Mouse (Mus musculus) frontal cortex, adult 2 months (tissue): Measurements from ENCODE around the gene Palm3. TPM values are rescaled to one million over a fixed set of nuclear protein-coding genes. Genes with fewer than 3 reads are reported as not detected.

Source experiments
- DNase-seq, 2 experiments: peaks; one replicate each; pipeline ENCODE4 v3.0.0; 2022; ENCODE audit warnings: low spot score in 1 of 2; ENCODE audit errors: extremely low spot score in 1 of 2
- polyA plus RNA-seq: library from polyadenylated mRNA; depleted of rRNA; stranded (reverse); fragments of >200 nt; gene quantifications from 2 replicates; pipeline ENCODE4 v1.2.3, GENCODE M21; 2012

Gene Palm3
- polyA plus RNA-seq, 1 experiment = 1.9 TPM

DNA sequence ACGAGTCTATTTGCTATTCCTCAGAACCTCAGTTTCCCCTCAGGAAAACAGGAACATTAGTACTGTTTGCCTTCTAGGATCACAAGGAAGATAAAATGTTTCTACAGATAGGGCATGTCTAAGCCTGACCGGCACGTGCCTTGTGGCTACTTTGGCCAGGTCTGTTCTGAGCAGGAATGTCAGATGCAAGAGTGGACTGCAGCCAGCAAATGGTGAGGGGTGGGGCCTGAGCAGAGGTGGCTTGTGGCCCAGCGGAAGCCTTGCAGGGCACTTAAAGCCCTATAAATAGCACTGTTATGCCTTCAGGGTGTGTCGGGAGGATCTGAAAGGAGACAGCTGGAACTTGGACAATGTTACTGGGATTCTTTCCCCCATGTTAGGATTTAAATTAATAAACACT is 1.8 kb downstream of the Palm3 start:
- DNase-seq = no peak

DNA sequence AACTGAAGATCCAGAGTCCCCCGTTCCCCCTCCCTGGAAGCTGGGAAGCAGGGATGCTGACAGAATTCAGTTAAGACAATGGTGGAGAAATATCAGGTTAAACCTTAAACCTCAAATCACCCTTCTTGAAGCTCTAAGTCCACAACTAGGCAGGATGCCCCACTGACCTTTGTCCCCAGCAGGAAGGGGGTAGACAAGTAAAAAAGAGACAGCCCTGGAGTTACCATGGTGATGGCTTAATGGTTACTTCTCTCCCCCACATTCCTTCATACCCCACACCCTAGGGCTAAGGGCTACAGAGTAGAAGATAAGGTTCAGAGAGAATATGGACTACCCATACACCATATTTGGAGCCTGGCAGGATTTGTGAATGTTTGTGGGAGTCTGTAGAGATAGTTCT is 2.4 kb downstream of the Palm3 start:
- no peak for DNase-seq

DNA sequence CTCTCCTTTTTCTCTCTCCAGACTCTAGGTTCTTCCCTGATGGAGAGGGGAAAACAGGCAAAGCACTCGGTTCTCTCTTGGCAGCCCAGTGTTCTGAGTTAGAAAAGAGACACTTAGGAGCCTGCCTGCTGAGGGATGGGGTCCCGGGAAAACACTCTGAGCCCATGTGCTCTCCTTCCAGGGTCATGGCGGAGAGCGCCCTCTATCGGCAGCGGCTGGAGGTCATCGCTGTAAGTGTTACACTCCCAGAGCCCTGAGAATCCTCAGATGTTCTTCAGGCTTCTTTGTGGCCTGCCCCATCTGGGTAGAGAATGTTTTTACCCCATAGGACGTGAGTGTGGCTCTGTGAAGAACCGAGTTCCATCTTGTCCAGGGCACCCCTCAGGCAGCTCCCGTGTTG is 2.9 kb downstream of the Palm3 start:
- no peak for DNase-seq

DNA sequence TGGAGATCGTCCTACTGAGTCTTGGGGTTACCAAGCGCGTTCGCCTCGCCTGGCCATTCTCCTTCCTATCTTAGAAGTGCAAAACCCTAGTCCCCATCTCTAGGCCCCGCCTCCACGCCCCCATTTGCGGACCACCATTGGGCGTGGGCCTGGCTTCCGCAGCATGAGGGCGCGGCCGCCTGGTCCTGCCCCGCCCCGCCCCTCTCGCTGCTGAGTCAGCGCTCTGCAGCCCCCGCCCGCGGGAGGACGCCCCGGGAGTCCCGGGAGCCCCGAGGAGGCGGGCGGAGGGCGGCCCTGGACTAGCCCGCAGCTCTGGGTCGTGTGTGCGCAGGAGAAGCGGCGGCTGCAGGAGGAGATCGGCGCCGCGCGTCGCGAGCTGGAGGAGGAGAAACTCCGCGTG is 4.6 kb downstream of the Palm3 start:
- DNase-seq = no peak

DNA sequence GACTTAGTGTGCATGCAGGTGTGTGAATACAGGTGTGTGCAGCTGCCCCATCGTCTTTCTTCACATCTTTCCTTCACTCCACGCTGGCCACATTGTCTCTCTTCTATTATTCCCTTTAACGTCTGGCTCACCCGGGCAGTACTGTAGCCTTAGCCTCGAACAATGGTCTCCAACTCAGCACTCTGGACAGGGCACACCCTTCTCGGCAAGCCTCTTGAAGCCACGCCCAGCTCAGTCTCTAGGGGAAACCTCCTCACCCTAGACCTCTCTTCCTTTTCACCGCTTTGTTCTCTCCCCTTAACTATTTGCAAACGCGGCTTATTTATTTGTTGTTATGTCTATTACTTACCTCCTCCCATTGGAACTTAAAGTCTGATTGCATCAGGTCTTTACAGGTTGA is 6.2 kb downstream of the Palm3 start:
- DNase-seq = no peak

DNA sequence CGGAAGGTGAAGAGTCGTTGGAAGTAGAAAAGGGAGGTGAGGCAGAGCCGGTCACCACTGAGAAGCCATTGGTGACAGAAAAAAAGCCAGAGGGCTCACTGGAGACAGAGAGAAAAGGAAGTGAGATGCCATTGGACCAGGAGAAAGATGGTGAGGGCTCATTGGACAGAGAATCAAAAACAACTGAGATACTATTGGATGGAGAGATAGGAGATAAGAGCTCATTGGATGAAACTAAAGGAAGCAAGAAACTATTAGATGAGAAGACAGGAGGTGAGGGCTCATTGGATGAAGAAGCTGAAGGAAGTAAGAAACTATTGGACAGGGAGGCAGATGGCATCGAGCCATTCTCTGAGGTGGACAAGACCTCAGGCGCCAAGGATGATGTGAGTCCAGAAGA is 8.0 kb downstream of the Palm3 start:
- no peak for DNase-seq

DNA sequence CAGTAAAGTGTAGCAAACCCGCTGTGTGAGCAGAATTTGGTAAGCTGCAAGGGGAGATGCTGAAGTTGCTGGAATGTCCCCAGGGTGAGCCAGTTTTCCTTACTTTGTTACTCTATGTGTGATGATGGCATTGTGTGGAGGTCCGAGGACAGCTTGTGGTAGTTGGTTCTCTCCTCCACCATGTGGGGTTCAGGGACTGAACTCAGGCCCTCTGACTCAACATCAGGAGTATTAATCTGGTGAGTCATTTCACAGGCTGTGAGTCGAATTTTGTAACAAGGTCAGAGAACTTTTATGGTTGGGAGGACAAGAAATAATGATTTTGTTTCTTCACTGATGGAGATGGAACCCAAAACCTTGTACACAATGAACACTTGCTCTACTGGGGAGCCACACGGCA is 11.5 kb downstream of the Palm3 start:
- no peak for DNase-seq

DNA sequence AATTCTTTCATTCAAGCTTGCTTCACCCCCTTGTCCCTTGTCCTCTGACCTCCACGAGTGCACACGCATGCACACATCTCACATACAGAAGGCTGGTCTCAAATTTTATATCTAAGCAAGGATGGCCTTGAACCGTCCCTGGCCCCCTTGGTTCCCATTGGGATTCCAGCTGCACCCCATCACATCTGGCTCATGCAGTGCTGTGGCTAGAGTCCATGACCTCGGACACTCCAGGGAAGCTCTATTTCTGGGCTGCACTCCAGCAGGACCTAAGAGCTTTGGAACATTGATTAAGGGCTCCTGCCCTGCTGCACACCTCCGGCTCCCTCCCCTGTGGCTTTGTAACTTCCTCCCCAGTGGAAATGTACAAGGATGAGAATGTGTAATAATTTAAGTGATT is 16.7 kb downstream of the Palm3 start:
- DNase-seq = no peak

DNA sequence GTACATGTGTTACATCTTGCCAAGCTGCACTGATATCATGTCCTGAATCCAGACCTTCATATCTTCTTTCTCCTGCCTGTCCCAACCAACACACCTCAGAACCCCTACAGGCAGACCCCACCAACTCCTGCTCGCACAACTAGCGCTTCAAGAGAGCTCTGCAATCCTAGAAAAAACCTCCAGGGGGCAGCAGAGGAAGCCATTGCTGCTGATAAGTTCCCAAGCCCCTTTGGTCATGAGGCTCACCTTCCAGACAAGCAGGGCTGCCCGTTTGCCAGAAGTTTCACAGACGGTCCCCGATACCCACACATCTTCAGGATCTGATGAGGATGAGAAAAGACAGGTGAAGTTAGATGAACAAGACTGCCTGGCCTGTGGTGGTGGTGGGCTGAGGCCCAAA is 17.8 kb downstream of the Palm3 start:
- DNase-seq = peak in 1 of 2 experiments; percentile 87

DNA sequence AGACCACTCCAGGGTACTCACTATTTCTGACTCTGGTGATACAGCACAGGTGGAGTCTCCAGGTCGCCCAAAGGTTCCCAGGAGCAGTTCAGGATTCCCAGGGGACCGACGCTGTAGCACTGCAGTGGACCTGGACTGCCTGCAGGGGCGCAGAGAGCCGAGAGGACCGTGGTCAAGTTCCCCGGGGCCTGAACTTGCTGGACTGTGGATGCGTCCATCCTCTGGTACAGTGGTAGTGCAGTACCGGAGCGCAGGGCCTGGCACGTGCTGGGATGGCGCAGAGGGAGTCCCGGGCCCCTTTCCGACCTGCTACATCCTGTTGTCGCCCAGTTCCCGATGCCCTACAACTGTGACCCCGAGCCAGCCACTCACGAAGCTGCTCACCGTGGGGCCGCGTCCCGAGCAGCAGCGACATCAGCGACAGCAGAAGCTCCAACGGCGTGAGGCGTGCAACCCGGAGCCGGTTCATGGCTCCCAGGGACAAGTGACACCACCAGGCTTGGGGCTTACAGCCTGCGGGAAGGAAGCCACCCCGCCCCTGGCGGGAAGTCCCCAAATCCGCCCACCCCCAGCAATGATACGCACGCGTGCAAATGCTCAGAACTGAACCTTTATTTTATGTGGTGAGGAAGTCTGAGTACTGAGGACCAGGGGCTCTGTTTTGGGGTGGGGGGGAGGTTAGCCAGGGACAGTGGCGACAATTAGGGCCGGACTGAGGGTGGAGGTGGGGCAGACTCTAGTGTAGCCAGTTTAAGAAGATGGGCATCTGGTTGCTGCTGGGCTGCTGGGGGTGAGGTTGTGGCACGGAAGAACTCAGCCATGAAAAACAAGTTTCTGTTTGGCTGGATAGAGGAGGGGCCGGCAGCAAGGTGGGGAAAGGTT is 21.0 kb downstream of the Palm3 start, which contains the start of gene Il27ra:
Gene Il27ra, minus strand, starts transcription at position 524 of the 882 bp plus-strand sequence.
- no peak for DNase-seq

DNA sequence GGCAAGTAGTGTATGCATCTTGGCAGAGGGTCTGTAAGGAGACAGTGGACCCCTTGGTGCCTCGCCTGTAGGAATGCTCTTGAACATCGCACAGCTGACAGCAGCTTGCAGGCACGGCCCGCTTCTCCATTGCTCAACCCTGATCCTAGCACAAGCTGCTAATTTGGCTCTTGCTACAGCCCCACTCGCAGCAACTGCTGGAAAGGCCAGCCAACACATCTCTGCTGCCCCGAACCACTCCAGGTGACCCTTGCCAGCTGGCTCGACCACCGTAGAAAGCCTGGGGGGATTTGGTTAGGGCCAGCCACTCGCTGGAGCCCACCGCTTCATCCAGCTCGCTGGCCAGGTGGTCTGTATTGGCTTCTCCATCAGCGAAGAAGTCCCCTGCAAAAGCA is 21.7 kb downstream of the Palm3 start:
- DNase-seq = no peak

DNA sequence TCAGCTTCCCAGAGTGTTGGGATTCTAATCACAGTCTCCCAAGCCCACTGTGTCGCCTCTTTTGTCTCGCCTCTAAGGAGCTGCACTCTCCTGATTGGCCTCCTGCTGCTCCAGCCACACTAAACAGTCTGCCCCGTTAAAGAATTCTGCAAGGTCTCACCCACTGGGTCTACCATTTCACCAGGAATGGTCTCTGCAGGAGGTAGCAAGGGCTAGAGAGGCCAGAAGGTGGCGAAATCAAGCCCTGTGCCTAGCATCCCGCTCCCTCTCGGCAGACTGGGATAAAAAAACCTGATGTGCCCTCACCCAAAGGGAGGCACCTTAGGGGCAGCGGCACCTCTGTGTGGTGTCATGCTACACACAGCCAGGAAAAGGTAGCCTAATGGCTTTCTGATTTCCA is 22.8 kb downstream of the Palm3 start:
- DNase-seq = no peak

DNA sequence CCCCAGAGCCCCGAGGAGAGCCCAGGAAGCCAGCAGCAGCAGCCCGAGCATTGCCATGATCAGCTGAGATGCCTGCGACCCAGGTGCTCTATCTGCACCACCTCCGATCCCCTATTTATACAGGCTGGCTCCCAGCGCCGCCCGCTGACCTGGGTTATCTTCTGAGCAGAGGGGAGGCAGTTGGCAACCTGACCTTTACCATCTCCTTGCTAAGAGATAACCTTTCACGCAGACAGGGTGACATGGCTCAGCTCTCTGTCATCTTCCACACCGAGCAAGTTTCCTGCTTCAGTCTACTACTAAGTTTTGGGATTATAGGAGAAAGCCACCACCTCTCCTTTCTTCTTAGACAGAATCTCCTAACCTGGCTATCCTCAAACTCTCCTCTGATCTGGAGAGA is 23.6 kb downstream of the Palm3 start, which contains the start of gene Rln3:
Gene Rln3, minus strand, starts transcription at position 101 of the 400 bp plus-strand sequence.
- no peak for DNase-seq

DNA sequence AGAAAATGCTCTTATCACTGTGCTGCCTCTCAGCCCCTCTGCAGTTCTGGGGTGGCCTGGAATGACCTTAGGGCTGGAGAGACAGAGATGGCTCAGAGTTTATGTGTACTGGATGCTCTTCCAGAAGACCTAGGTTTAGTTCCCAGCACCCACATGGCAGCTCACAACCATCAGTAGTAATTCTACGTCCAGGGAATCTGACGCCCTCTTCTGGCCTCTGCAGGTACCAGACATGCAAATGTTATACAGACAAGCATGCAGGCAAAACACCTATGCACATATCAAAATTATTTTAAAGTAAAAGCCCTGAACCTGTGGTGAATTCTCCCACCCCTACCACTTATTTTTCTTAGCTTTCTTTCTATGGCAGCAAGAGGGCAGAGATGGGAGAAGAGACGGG is 25.2 kb downstream of the Palm3 start:
- DNase-seq = no peak

DNA sequence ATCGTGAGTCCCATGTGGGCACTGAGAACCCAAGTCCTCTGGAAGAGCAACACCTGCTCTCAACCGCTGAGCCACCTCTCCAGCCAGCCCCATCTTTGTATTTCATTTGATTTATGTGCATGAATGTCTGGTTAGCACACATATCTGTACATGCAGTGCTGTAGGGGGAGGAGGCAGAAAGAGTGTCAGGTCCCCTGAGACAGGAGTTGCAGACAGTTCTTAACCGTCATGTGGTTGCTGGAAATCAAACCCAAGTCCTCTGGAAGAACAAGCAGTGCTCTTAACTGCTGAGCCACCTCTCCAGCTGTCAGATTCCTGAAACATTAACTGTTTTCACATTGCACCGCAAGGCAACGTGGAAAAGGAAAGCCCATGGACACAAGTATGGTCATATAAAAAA is 26.9 kb downstream of the Palm3 start:
- no peak for DNase-seq

DNA sequence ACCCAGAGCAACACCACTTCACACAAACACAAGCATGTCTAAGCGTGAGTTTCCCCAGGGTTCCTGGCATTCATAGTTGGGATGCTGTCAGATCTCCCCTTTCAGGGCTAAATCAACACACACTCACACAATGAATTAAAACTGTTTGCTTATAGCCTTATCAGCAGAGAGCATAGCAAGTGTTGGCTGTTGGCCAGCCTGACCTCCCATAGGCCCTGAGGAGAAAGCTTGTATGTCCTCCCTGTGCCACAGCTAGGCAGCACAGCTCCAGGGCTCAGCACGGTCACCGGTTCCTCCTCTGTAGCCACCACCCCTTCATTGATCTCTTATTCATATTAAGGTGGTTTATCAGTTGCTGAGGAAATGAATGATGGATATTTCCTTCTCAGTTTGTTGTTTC is 31.5 kb downstream of the Palm3 start:
- no peak for DNase-seq

DNA sequence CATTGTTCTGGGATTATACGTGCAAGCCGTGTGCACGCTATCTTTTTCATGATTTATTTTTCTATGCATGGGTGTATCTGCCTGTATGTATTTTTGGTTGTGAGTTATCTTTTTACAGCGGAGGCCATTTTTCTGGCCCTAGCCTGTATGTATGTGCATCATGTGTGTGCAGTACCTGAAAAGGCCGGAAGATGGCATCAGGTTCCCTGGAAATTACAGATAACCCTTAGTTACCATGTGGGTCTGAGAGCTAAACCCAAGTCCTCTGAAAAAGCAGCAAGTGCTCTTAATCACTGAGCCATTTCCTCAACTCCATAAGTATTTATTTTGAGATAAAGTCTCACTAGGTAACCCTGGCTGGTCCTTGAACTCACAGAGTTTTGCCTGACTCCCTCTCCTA is 32.0 kb downstream of the Palm3 start:
- DNase-seq = no peak

DNA sequence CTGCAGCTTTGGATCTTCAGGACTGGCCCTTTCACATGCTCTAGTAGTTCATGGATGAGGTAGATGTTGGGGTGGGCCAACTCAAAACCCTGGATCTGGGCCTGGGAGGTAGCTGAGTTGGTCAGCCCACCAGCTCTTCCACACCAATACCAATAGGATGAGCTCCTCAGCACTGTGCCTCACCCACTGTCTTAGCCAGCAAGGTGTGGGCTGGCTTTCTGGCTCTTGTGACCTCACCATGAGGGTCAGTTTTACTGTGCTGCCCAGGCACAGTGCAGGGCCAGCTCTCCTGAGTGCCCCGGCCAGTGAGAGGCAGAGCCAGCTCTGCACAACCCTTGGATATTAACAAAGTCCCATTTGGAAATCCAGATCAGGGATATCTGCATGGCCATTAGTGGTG is 36.6 kb downstream of the Palm3 start:
- no peak for DNase-seq

DNA sequence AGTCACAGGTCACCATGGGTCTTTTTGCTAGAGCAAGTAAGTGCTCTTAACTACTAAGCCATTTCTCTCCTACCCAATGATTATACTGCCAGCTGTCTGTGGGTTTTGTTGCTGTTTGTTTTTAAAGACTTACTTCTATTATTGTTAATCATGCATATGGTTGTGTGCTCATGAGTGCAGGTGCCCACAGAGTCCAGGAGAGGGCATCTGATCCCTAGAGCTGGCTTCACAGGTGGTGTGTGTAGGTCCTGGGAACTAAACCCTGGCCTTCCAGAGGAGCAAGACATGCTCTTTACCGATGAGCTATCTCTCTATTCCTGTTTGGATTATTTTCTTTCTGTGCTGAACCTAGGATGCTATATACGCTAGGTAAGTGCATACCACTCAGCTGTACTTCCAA is 38.0 kb downstream of the Palm3 start:
- DNase-seq = no peak

DNA sequence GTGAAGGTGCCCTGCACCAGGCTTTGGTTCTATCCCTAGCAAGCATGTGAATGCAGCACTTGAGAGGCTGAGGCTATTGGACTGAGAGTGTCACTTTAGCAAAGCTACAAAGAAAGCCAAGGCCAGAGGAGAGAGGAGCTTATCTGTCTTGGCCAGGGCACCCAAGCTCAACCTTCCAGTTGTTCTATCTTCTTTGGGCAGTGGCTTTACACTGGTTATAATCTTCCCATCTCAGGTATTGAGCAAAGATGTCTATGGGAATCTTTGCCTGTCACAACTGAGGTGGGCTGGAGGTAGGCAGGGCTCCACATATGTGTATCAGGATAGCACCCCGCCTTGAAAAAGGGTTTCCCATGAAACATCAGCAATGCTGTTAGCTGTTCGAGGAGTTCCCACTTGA is 39.0 kb downstream of the Palm3 start:
- DNase-seq = no peak

DNA sequence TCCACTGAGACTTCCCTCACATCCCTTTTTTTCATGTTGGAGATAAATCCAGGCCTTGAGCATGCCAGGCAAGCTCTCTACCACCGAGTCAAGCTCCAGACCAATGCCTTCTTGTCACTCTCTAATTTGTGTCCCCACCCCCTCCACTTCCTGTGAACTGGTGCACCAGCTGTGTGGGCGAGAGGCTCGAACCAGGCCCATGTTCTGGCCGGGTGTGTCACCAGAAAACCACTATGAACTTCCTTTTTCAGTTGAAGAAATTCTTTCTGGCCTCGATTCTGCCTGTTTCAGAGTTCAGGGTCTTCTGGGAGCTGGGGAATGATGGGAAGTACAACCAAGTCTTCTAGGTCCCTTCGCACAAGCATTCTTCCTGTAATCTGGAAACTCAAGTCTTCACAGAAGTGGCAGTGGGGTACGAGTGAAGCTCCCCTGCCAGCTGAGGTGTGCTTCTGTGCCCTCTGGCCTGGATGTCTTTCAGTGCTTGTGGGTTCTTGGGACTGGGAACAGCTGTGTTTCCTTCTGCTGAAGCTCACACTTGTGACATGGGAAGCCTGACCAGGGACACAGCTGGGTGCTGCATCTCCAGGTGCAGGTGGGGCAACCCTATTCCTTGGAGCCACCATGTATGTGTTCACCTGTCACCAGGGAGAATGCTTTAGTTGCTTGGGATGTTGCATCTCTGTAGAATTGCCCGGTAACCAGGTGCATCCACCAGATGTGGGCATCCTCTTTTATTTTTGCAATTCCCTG is 42.8 kb downstream of the Palm3 start:
- DNase-seq = no peak

DNA sequence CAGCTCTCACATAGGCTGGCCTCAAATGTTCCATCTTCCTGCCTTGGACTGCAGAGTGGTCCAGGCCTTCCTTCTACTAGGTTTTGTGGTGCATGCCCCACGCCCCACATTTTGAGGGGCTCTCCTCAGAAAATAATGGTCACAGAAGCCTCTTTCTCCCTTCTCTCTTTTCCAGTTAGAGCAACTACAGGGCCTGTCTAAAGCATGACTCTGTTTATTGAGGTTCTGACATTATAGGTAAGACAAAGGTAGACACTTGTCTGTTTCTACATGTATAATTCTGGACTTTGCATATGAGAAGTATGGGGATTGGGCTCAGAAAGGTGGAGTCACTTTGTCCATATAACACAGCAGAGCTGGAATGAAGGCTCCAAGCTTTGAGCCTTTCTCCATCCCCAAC is 43.8 kb downstream of the Palm3 start, which contains the start of gene Gm10643:
Gene Gm10643, minus strand, starts transcription at position 101 of the 400 bp plus-strand sequence.
- no peak for DNase-seq
